Mouse (Mus musculus) lung, adult 2 months (tissue): Measurements from ENCODE around the gene Prpsap1. TPM values are rescaled to one million over a fixed set of nuclear protein-coding genes. Genes with fewer than 3 reads are reported as not detected.
A peak's percentile ranks its signal among the peaks of the same experiment; 100 is the strongest.

Experiments used
- DNase-seq: peaks from one replicate; pipeline ENCODE4 v3.0.0; 2022
- H3K4me1 ChIP-seq: fragments of 200-500 bp; 2 replicates; pipeline ENCODE4 v1.6.1; 2011; ENCODE audit warnings: low read length; ENCODE audit not compliant: control insufficient read depth, insufficient read depth
- H3K4me3 ChIP-seq: fragments of 200-500 bp; replicated peaks from 2 replicates; pipeline ENCODE3; 2011; ENCODE audit warnings: low read depth, mild to moderate bottlenecking, control low read depth, low read length; ENCODE audit errors: extremely low read depth
- CTCF ChIP-seq: fragments of 200-500 bp; IDR thresholded peaks from 2 replicates; pipeline ENCODE4 v1.5.1; 2011; ENCODE audit warnings: mild to moderate bottlenecking, low read length, control low read depth; ENCODE audit not compliant: insufficient read depth
- POLR2A ChIP-seq: fragments of 200-500 bp; IDR thresholded peaks from 2 replicates; pipeline ENCODE4 v1.6.1; 2011; ENCODE audit warnings: low read depth, mild to moderate bottlenecking, control low read depth, low read length, borderline replicate concordance; ENCODE audit errors: extremely low read depth
- WGBS: fragments of 180-500 bp; shearing (Covaris S2); methylation state at CpG from one replicate; pipeline ENCODE4 v1.1.7; 2018; 5-methylcytosine and 5-hydroxymethylcytosine counted together
- polyA plus RNA-seq: library from polyadenylated mRNA; depleted of rRNA; stranded (reverse); fragments of >200 nt; gene quantifications from 2 replicates; pipeline ENCODE4 v1.2.3, GENCODE M21; 2012; rRNA removed

The Prpsap1 gene
- polyA plus RNA-seq, 1 experiment = 82.4 TPM

DNA sequence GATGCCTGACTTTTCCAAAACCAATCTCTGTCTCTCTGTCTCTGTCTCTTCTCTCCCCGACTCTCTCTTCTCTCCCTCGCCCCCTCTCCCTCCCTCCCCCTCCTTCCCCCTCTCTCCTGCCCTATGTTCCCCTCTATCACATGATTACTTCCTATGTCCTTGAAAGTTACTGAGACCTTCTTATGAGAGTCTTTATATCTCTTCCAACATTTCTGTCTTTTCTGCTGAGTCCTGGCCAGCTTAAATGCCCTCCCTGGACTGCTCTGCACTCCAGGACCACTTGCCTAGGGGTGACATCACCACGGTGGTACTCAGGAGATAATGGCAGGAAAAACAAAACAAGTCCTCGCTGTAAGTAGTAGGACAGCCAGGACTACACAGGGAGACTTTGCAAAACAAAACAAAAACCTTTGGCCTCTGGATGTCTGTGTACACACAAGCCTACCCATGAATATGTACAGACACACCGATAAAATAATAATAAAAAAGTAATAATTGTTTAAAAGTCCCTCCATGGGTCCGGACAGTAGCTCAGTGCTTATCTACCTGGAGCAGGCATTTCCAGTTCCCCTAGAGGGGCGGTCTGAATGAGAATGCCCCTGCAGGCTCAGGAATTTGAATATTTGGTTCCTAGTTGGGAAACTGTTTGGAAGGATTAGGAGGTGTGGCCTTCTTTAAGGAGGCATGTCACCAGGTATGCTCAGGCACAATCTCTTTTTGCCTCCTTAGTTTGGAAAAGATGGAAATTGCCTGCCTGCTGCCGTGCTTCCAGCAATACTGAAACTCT lies 69.2 kb downstream of the Prpsap1 start:
- Histone ChIP-seq H3K4me3 (no peak overlapping the region), H3K4me1 (peaks cover 7% of the 10 kb centered on the region)
- DNase-seq = no peak
- TF ChIP-seq CTCF = no peak
- TF ChIP-seq POLR2A = no peak
- 38% methylated on average over 8 of the region's 8 CpGs for WGBS

DNA sequence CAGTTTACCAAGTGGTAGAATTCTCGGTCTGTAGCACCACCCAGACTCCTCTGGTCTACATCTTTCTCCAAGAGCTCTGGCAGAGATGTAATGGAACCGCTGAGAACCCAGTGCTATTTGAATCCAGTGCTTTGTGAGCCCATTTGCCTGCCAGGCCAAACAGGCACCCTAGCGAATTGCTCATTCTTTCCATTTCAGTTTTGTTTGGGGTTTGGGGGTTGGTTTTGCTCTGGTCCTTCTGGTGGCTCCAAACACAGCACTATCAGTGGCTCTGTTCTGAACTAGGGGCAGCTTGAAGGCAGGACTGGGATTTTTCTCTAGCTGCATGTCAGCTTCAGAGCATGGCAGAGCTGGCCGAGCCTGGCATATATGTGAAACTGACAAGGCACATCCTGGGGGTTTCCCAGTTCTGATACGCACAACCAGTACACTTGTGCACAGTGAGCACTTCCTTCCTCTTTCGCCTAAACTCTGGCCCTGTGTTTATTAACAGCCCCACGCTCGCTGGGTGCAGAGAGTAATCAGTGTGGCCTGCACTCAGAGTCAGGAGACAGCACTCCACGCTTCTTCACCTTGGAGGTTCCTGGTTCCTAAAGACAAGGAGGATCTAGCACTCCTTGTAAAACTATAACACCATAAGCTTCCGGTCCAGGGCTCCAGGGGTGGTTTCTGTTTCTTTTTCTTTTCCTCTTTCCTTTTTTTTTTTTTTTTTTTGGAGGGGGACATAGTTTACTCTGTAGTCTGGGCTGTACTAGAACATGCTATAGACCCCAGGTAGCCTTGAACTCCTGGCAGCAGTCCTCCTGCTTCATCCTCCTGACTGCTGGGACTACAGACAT lies 70.0 kb downstream of the Prpsap1 start:
- 40% methylated on average over 10 of the region's 10 CpGs for WGBS
- TF ChIP-seq POLR2A = peak; percentile 65; the same call in 1 of the 2 replicates
- TF ChIP-seq CTCF = no peak
- Histone ChIP-seq H3K4me3 (no peak overlapping the region), H3K4me1 (peaks cover 3% of the 10 kb centered on the region; the same call in 1 of the 2 replicates)
- no peak for DNase-seq

DNA sequence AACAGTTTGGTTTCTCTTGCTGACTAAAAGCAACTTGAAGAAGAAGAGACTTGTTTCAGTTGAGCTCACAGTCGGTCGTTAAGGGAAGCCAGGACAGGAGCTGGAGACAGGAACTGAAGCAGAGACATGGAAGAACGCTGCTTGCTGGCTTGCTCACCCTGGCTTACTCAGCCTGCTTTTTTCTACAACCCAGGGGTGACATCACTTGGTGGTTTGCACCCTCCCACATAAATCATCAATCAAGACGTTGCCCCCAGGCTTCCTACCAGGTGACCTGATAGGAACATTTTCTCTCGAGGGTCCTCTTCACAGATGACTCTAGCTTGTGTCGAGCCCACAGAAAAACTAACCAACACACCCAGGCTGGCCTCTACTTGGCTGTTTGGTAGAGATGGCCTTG lies 70.8 kb downstream of the Prpsap1 start:
- H3K4me3 ChIP-seq = no peak overlapping the region
- no peak for TF ChIP-seq POLR2A
- TF ChIP-seq CTCF = no peak
- DNase-seq = no peak
- peaks cover 4% of the 10 kb centered on the region; the same call in 1 of the 2 replicates for H3K4me1 ChIP-seq
- 84% methylated on average over 6 of the region's 6 CpGs for WGBS

DNA sequence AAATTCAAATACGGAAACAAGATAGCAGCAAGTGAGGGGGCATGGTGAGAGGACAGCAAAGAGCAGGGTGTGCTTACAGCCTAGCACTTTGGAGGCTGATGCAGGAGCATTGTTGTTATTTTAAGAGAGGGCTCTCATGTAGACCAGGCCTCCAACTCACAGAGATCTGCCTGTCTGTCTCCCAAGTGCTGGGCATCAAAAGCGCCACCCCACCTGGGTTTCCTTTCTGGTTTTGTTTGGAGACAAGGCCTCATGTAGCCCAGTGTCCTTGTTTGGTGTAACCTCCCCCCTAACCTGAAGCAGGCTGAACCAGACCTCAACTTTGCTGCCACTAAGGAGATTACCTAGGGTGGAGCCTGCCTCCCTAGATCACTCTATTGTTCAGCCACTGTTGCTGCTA lies 71.4 kb downstream of the Prpsap1 start:
- DNase-seq = no peak
- 91% methylated on average over 2 of the region's 2 CpGs for WGBS
- H3K4me3 ChIP-seq = no peak overlapping the region
- no peak for TF ChIP-seq CTCF
- TF ChIP-seq POLR2A = no peak
- peaks cover 5% of the 10 kb centered on the region; the same call in 1 of the 2 replicates for H3K4me1 ChIP-seq

DNA sequence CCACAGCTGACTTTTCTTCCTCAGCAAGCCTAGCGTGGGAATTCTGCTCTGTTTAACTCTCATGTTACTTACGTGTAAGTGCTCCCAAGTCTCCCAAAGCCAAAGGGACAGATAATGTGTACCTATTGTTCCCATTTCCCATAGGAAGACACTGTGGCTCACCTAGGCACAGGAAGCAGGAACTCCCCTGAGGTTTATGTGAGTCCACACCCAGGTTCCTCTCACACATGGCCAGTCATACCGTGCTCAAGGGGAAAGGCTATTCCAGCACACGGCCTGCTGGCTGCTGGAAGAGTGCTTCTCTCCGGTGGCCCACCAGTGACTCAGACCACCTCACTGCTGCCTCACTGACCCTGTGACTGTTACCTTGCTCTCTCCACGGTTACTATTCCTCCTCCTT lies 72.9 kb downstream of the Prpsap1 start:
- Histone ChIP-seq H3K4me3 (no peak overlapping the region), H3K4me1 (peaks cover 5% of the 10 kb centered on the region; the same call in 1 of the 2 replicates)
- TF ChIP-seq CTCF = no peak
- no peak for DNase-seq
- 73% methylated on average over 6 of the region's 6 CpGs for WGBS

Other genes with a start within 250 kb of the Prpsap1 start
- 29.7 and 42.9 TPM in 2 replicates for gene Srp68, start 220.0 kb downstream of the Prpsap1 start, polyA plus RNA-seq
- 0.10 and 0.18 TPM in 2 replicates for gene Galr2, start 213.3 kb downstream of the Prpsap1 start, polyA plus RNA-seq
- 29.9 and 33.2 TPM in 2 replicates for gene Exoc7, start 187.0 kb downstream of the Prpsap1 start, polyA plus RNA-seq
- gene Foxj1, start 158.8 kb downstream of the Prpsap1 start, polyA plus RNA-seq = 78.4 and 114 TPM in 2 replicates
- 3.0 and 3.6 TPM in 2 replicates for gene Rnf157, start 81.2 kb downstream of the Prpsap1 start, polyA plus RNA-seq
- 159 and 160 TPM in 2 replicates for gene Ubald2, start 60.1 kb downstream of the Prpsap1 start, polyA plus RNA-seq
- gene Qrich2, start 28.0 kb downstream of the Prpsap1 start, polyA plus RNA-seq = 0.11 and 0.18 TPM in 2 replicates
- gene Sphk1, start 36.7 kb upstream of the Prpsap1 start, polyA plus RNA-seq = 41.8 and 45.8 TPM in 2 replicates
- gene Ube2o, start 87.2 kb upstream of the Prpsap1 start, polyA plus RNA-seq = 18.3 and 18.8 TPM in 2 replicates
- gene Aanat, start 92.2 kb upstream of the Prpsap1 start, polyA plus RNA-seq = 0.15 TPM in 1 of 2 replicates, not detected in the other
- gene Rhbdf2, start 132.8 kb upstream of the Prpsap1 start, polyA plus RNA-seq = 82.2 and 87.8 TPM in 2 replicates
- gene Prcd, start 159.3 kb upstream of the Prpsap1 start, polyA plus RNA-seq = 2.8 and 5.6 TPM in 2 replicates
- 33.6 and 41.2 TPM in 2 replicates for gene Cygb, start 160.1 kb upstream of the Prpsap1 start, polyA plus RNA-seq